Mouse (Mus musculus) G1E (cell line): ENCODE data around the gene Creg2.

Experiments
- CTCF ChIP-seq: IDR thresholded peaks from 2 replicates; pipeline ENCODE4 v1.5.1; 2012; ENCODE audit warnings: low read depth, low read length, inconsistent platforms, mixed read lengths
- GATA1 ChIP-seq: IDR thresholded peaks from 2 replicates; pipeline ENCODE4 v1.6.1; 2012; ENCODE audit warnings: borderline replicate concordance, low read length, inconsistent platforms, mixed read lengths
- TAL1 ChIP-seq: conservative IDR thresholded peaks from 2 replicates; pipeline ENCODE4 v1.6.1; 2012; ENCODE audit warnings: low read depth, low read length, inconsistent platforms, mixed read lengths

DNA sequence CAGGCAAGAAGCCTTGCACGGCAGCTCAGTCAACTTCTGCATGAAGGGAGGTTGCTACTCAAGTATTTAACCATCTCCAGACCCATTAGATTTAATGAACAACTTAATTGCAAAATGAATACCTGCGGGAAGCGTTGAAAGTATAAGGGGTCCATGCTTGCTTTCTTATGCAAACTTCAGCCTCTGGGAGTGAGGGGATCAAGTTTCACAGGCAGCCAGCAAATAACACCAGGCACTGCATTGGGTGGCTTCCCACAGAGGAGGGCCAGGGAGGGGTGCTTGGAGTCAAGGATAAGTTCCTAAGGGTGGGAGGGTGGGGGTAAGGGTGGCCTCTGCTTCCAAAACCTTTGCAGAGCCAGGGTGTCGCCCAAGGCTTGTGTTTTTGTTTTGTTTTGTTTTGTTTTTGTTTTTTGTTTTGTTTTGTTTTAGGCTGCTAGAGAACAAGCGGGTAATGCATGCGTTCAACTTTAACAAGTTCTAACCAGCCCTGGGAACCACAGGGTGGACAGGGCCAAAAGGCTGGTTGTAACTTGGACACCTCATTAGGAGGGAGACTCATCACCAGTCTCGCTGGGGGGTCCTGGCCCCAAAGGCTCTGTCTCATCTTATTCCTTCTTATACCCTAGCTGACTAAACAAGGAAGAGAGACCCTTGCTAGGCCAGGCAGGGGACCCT, 49.5 kb upstream of the Creg2 start:
- TF ChIP-seq CTCF: no peak
- no peak for TF ChIP-seq TAL1
- no peak for TF ChIP-seq GATA1
